Mouse (Mus musculus) forelimb bud, embryonic 11.5 days (tissue): Measurements from ENCODE around the gene Mst1r.

Source experiments
- DNase-seq: peaks from one replicate; pipeline ENCODE4 v3.0.0-alpha.2; 2012; ENCODE audit warnings: low read depth, low spot score

Mst1r gene

DNA sequence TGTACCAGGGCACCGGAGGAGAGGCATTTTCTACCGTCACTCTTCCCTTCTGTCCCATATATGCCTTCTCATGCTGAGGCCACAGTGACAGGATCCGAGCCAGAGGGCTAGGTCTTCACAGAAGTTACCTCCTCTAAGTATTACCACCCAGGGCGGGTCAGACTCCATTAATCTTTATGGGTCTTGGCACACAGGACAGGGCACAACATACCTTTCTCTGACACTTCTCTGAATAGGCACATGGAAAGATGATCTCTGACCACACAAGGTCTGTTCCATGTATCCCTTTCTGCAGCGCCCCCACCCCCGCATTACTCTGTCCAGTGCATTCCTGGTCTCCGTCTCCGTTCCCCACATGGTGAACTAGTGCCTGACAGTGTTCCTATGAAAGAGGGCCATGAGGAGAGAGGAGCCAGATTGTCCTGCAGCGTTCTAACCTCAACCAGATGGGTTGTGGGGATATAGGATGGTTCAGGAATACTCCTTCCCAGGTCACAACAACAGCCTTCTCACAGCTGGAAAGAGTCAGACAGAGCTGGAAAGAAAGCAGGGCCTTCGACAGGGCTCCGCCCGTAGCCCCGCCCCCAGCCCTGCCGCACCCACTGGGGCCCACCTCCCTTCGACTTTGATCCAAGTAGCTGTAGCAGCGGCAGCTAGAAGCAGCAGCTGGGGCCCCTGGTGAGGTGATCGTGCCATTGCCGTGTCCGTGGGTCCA, at the start of gene Mst1r:
Gene Mst1r (plus strand): TSS at position 622 of the 715 bp plus-strand sequence.
- DNase-seq, result peak; percentile 74

DNA sequence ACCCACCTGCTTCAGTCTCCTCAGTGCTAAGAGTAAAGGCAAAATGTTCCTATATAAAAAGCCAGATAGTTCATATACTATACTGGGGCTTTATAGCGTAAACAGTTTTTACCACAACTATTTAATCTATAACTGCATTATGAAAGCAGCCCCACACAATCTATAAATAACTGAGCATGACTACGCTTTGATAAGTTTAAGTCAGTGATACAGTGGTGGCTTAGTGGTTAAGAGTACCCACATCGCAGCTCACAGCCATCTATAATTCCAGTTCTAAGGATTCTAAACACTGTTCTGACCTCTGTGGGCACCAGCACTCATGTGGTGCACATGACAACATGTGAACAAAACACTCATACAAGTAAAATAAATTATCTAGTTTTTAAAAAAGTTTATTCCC, 48.3 kb upstream of the Mst1r start:
- DNase-seq, result no peak

DNA sequence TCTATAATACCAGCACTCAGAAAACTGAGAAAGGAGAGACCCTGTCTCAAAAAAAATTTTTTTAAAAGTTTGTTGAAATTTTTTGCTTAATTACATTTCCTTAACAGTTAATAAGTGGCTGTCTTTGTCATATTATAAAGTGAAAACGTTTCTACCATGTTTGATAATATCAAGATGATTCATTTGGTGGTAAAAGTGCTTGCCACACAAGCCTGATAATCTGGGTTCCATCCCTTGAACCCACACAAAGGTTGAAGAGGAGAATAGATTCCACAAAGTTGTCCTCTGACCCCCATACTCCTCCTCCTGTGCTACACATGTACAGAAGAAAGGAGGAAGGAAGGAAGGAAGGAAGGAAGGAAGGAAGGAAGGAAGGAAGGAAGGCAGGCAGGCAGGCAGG, 42.2 kb upstream of the Mst1r start:
- DNase-seq, result no peak

DNA sequence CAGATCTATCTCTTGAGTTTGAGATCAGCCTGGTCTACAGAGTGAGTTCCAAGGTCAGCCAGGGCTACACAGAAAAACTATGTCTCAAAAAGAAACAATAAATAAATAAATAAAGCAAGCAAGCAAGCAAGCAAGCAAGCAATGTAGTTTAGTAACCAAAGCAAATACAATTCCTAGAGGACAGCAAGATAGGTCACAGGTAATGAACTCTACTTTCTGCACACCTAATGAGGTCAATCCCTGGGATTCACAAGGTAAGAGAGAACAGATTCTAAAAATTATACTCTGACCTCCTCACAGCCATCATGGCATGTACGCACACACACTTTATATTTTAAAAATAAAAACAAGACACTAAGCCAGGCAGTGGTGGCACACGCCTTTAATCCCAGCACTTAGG, 40.6 kb upstream of the Mst1r start:
- DNase-seq, result no peak

DNA sequence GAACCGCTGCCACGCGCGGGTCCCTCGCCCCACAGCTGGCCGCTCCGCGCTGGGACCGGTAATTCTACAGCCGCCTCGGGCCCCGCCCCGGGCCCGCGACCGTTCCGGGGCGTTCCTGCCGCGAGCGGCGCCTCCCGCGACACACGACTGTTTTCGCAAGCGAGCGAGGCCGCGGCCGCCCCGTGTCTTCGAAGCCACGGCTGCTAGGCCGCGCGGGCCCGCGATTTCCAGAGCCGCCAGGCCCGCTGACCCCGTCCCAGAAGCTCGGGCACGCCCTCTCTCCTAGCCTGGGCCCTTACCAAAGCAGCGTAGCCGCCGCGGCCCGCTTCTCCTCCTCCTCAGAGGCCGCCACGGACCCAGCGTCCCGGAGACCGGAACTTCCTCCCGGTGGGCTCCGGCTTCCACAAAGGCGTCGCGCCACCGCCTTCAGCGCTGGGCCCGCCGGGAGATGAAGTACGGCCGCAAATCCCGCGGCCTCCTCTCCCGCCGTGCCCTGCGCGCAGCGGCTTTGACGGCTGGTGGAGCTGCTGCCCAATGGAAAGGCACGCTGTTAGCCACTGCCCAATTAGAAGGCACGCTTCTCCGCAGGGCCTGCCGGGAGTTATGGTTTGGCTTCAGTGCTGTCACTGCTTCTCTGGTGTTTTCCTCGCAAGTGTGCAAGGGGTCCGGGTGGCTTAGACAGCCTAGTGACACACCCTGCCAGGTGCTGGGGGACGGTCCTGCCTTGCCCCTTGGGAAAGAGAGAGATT, 34.1 kb upstream of the Mst1r start:
- peak; percentile 94 for DNase-seq

DNA sequence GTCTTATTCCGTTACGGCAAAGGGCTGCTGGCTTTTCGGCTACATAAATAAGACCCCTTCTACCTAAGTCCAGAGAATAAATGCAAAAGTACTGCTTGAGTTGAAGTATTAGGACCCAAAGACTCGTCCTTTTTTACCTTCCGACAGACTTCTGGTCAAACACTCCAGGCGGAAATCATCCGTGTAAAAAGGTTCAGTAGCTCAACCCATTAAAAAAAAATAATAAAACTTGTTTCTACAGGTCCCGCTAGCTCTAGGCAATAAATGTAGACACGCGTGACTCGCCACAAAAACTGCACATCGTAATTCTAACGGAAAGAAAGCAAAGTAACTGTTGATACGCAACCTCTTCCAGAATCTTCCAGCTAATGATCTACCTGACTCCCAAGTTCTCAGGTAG, 33.5 kb upstream of the Mst1r start, which contains the start of gene Rbm6:
Gene Rbm6 (minus strand): TSS at position 101 of the 400 bp plus-strand sequence.
- DNase-seq, result no peak

DNA sequence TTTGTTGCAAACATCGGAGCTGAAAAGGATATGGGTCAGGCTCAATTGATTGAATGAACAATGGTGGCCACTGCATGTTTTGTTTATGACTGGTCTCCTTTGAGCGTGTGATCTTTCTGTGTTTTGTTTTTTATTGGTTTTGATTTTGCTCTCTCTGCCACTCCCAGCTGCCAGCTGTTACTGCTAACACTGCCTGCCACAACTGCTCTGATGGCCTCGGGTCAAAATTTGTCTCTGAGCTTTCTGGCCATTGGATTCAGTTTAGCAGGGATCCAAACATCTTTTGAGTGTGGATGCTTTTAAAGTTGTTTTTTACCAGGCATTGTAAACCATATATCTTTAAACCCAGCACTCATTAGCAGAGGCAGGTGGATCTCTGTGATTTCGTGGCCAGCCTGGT, 26.3 kb upstream of the Mst1r start:
- DNase-seq, result no peak

DNA sequence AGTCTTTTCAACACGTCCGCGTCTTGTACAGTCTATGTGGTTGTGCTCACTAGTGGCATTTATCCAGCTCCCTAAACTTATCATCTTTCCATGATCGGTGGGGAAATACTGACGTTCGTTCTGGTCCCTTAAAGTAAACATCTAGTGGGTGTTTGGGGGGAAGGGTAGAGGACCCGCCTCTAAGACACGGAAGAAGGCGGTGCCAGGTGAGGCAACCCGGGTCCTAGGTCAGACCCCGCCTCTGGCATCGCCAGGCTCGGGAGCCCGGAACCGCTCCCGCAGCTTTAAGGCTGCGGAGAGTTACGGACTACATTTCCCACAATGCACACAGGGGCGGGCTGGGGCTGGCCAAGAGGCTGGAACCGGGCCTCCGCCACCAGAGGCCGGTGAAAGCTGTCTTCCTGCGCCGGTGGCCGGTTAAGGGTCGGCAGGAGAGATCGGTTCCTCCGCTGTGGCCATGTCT, 18.8 kb upstream of the Mst1r start, which contains the start of gene Mon1a:
Gene Mon1a (plus strand): TSS at position 348 of the 463 bp plus-strand sequence.
- DNase-seq, result peak; percentile 87

DNA sequence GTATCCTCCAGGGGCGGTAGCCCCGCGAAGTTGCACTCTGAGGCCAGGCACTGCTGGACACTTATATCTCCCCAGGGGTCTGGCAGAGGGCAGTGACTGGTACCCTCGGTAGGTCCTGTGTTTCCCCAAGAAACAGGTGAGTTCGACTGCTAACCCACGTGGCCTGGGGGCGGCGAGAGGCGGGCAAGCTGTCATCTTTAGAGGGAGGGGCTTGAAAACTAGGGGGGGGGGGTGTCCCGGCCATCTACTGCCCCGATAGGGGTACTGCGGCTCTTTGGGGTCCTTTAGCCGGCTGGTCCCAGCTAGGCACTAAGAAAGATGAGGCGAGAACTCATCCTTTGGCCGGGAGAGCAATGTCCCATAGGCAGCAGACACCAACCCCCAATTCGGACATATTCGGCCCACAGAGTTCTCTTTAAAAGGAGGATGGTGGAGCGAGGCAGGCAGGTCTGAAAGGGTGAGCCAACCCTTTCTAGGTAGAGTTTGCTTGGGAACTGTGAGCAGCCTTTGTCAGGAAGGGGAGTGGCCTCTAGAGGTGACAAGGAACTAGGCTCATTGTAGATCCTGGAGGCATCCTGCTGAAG, 18.3 kb upstream of the Mst1r start:
- peak; percentile 35 for DNase-seq

DNA sequence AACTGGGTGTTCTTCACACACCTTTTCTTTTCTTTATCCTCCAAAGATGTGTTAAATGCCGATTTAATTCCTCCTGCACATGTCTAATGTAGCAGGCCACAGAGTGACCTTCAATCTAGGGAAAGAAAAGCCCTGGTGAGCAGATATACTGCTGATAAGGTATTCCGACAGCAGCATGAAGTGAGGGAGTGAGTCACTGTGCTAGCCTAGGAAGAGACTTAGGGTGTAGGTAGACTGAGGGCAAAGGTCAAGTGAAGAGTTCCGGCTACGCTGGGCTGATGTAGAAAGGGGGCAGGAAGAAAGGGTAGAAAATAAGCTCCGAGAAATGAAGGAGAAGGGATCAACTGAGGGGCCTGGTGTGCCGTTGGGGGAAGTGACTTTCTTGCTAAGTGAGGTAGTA, 16.4 kb upstream of the Mst1r start:
- DNase-seq, result no peak

DNA sequence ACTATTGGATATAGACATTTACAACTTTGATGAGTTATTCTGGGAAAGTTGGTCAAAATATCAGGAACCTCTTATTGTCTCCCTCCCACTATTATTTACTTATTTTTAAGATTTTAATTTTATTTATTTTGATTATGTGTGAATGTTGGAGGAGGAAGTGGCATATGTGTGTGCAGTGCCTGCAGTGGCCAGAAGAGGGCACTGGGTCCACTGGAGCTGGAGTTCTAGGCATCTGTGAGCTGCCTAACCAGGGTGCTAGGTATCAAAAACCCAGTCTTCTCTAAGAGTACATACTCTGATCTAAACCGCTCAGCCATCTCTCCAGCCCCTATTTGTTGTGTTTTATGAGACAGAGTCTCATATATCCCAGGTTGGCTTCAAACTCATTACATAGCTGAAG, 15.7 kb upstream of the Mst1r start:
- DNase-seq, result no peak

DNA sequence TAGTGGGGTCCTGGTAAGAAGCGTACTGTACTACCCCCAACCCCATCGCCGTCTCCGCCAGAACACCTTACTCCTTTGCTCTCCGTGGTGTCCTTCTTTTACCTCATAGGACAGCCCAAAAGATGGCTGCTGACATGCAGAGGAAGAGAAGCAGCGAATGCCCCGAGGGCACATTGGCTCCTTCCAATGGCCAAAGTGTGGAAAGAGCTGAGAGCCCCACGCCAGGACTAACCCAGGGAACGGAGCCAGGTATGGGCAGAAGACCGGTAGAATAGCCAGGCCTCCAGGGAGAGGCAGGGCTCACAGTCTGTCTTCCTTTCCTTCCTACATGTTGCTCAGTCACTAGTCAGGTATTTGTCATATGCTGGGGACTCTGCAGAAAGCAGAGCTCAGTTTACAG, 8.1 kb upstream of the Mst1r start:
- no peak for DNase-seq

DNA sequence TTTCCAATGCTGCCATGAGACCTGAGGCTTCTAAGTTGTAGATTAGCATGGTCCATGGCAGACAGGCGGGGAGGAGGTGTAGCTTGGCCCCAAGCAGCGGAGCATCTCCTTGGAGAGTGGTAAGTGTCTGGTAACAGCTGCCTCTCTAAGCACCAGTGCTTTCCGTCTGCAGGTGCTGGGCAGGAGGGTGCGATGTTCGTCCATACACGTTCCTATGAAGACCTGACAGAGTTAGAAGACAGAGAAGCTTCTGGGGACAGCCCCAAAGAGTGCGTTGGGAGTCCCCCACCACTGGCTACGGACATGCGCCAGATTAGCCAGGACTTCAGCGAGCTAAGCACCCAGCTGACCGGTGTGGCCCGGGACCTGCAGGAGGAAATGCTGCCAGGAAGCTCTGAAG, 6.8 kb upstream of the Mst1r start:
- no peak for DNase-seq

DNA sequence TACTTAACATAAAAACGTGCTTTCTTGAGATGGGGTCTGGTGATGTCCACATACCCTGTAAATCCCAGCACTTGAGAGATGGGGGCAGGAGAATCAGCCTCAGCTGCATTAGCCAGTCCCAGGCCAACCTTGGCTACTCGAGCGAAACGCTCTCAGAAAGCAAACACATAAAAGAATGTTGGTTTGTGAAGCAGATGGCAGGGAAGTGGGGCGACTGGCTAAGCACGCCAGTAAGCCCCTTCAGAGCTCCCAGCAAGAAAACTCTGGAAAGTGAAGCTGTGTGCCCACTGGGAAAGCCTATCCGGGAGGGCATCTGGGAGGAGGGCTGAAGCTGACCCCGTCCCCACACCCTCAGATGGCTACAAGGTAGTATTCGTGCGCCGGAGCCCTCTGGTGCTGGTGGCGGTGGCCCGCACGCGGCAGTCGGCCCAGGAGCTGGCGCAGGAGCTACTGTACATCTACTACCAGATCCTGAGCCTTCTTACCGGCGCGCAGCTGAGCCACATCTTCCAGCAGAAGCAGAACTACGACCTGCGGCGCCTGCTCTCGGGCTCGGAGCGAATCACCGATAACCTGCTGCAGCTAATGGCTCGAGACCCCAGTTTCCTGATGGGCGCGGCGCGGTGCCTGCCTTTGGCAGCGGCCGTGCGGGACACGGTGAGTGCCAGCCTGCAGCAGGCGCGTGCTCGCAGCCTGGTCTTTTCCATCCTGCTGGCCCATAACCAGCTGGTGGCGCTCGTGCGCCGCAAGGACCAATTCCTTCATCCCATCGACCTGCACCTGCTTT, 5.6 kb upstream of the Mst1r start:
- DNase-seq, result peak; percentile 88

DNA sequence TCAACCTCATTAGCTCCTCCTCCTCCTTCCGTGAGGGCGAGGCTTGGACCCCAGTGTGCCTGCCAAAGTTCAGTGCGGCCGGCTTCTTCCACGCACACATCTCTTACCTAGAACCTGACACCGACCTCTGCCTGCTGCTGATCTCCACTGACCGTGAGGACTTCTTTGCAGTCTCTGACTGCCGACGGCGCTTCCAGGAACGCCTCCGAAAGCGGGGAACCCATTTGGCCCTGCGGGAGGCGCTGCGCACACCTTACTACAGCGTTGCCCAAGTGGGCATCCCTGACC, 5.1 kb upstream of the Mst1r start:
- DNase-seq, result no peak

DNA sequence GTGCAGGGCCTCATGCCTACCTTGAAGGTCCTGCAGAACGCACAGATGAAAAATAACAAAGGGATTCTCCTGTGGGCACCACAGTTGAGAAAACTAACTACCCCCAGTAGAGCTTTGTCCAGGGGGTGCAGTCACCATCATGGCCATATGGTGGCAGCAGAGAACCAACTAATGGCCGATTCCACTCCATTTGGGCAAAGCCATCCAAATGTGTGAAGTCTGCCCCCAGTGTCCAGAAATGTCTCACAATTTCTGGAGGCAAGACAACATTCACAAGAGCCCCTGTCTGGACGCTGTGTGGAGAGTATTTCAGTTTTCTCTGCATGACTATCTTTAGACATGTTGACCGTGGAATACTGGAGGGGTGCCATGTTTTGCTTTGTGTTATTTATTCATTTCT, 1.9 kb upstream of the Mst1r start:
- peak; percentile 89 for DNase-seq

DNA sequence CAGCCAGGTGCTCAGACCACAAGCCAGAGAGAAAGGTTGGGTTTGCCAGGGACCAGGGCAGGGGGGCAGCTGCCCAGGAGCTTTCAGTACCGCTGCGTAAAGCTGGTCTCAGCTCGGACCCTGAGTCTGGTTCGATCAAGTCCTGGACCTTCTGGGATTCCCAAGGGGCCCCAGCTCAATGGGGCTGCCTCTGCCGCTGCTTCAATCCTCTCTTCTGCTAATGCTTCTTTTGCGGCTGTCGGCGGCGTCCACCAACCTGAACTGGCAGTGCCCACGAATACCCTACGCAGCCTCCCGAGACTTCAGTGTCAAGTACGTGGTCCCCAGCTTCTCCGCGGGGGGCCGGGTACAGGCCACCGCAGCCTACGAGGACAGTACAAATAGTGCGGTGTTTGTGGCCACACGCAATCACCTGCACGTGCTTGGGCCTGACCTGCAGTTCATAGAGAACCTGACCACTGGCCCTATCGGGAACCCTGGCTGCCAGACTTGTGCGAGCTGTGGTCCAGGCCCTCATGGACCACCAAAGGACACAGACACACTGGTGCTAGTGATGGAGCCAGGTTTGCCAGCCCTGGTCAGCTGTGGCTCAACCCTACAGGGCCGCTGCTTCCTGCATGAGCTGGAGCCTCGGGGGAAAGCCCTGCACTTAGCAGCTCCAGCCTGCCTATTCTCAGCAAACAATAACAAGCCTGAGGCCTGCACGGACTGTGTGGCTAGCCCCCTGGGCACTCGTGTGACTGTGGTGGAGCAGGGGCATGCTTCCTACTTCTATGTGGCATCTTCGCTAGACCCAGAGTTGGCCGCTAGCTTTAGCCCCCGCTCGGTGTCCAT, 511 bp downstream of the Mst1r start:
- DNase-seq, result no peak

DNA sequence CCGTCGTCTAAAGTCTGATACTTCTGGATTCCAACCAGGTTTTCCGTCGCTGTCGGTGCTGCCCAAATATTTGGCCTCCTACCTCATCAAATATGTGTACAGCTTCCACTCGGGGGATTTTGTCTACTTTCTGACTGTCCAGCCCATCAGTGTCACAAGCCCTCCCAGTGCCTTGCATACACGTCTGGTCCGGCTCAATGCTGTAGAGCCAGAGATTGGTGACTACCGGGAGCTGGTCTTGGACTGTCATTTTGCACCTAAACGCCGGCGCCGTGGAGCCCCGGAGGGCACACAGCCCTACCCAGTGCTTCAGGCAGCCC, 1.1 kb downstream of the Mst1r start:
- DNase-seq, result no peak

DNA sequence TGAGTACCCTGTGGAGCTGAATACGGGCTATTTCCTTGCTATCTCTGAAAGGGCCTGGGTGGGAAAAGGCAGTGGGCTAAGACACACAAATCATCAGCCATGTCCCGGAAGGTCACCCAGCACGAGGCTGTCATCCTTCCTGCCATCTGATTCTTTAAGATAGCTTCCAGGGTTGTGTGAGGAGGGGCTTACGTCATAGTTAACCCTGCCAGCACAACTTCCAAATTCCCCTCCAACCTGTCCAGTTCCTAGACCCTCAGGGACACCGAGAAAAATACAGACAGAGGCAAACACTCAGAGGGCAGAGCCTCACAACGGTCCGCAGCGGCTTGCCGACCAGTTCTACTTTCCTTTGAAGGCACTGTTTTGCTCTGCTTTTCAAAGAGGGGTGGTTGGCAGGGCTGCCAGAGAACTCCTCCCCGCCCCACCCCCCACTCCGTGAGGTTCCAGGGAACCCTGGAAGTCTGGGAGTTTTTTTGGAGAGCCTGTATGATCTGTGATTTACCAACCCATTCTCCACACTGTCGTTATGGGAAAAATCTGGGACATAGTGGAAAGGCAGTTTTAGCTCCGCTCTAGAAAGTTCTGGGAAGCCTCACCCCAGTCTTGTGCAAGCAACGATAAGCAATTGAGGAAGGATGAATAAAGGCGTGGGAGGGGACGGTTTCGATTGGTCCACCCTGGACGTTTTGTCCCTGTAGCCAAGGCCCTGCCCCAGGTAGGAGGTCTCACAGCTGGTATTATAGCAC, 1.9 kb downstream of the Mst1r start:
- DNase-seq, result no peak

DNA sequence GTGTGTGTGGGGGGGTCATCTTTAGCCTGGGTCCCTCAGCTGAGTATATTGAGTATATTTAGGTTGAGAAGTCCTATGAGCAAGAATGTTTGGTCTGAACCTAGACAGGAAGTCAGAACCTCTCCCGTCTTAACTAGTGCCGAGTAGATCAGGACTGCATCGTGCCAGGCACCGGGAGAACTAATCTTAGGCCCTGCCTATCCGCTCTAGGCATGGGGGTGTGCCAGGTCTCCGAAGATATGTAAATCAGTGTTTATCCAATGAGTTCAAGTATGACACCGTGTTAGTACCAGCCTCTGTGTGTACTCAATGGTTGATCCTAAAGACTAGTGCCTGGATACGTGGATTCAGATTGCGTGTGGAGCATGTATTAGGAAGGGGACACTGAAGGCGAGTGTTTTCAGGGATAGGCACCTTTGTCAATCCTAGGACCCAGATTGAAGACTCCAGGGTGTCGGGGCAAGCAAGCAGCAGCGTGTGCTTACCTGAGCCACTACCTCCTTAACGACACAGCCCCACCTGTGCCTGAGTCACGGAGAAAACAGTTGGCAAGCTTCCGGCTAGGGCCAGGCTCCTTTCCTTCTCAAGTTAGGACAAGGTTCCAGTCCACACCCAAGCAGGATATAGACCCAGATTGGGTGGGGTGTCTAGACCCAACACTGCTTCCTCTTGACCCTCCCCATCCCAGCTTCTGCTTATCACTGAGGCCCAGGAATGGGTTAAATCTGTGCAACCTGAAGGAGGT, 3.5 kb downstream of the Mst1r start:
- no peak for DNase-seq
